Mouse (Mus musculus): ENCODE measurements around the gene Rasef. TPM values are rescaled to one million over a fixed set of nuclear protein-coding genes. Genes with fewer than 3 reads are reported as not detected.
A peak's percentile ranks its signal among the peaks of the same experiment; 100 is the strongest.

Gene Rasef
- 0.10 and 0.42 TPM in 2 replicates for polyA plus RNA-seq (2015; fragmentation: Nextera tagmentation; extraction: Ambion mirVana)

- peak within 1 kb of the TSS; percentile 62 for H3K9ac ChIP-seq (replicated peaks; ENCODE audit: low read depth, low read length)
- 5% methylated on average over 86 of the region's 87 CpGs for WGBS
- peaks cover 10% of the 10 kb centered on the region for H3K4me1 ChIP-seq (replicated peaks; ENCODE audit: control insufficient read depth, insufficient read depth, low read length)
- H3K4me3 ChIP-seq (replicated peaks; ENCODE audit: low read length), result peak within 1 kb of the TSS; percentile 63
- peak; percentile 86 for ATAC-seq
- no peak within 1 kb of the TSS for H3K27ac ChIP-seq (ENCODE audit: low read length)
- H3K9me3 ChIP-seq (ENCODE audit: control insufficient read depth, low read length), result no peaks in the 10 kb centered on the region
- H3K36me3 ChIP-seq (ENCODE audit: control insufficient read depth, insufficient read depth), result no peaks in the 10 kb centered on the region
- H3K4me2 ChIP-seq (ENCODE audit: low read length), result peak within 1 kb of the TSS; percentile 100
- H3K27me3 ChIP-seq (replicated peaks; ENCODE audit: control insufficient read depth, insufficient read depth, low read length), result peaks cover 5% of the 10 kb centered on the region
These were observed at the start of gene Rasef for GRCm38 (mm10) chr4:73790260-73791185. Rasef (minus strand) TSS chr4:73790994.

GRCm38 (mm10) chr4:73826587-73826986, 35.8 kb upstream of the Rasef start:
- Histone ChIP-seq H3K36me3 (ENCODE audit: control insufficient read depth, insufficient read depth) (no peaks in the 10 kb centered on the region), H3K4me2 (ENCODE audit: low read length) (no peak overlapping the region), H3K27me3 (replicated peaks; ENCODE audit: control insufficient read depth, insufficient read depth, low read length) (no peaks in the 10 kb centered on the region), H3K4me1 (replicated peaks; ENCODE audit: control insufficient read depth, insufficient read depth, low read length) (no peaks in the 10 kb centered on the region), H3K9ac (replicated peaks; ENCODE audit: low read depth, low read length) (no peak overlapping the region), H3K9me3 (ENCODE audit: control insufficient read depth, low read length) (no peaks in the 10 kb centered on the region), H3K4me3 (replicated peaks; ENCODE audit: low read length) (no peak overlapping the region), H3K27ac (ENCODE audit: low read length) (no peak overlapping the region)
- 89% methylated on average over 3 of the region's 3 CpGs for WGBS
- ATAC-seq, result no peak

DNA sequence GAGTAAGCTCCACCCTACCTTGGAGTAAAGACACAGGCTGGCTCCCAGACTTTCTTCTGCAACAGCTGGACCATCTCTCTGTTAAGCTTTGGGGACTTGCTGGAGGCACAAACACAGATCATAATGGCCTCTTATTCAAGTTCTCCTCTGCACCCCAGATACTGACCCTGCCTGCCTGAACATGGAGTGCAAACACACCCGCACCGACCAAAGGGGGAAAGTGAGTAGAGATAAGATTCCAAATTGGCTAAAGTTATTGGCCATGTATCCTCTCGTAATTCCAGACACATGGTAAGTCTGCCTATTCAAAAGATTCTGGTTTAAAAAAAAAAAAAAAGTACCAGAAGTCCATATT, 369 bp upstream of the Rasef start:
- no peaks in the 10 kb centered on the region for H3K9me3 ChIP-seq (ENCODE audit: control insufficient read depth, low read length)
- H3K4me1 ChIP-seq (replicated peaks; ENCODE audit: control insufficient read depth, insufficient read depth, low read length), result peaks cover 10% of the 10 kb centered on the region
- H3K4me2 ChIP-seq (ENCODE audit: low read length), result peak overlapping the region; percentile 100
- H3K9ac ChIP-seq (replicated peaks; ENCODE audit: low read depth, low read length), result peak overlapping the region; percentile 62
- no peaks in the 10 kb centered on the region for H3K36me3 ChIP-seq (ENCODE audit: control insufficient read depth, insufficient read depth)
- no peak for ATAC-seq
- peak overlapping the region; percentile 63 for H3K4me3 ChIP-seq (replicated peaks; ENCODE audit: low read length)
- H3K27me3 ChIP-seq (replicated peaks; ENCODE audit: control insufficient read depth, insufficient read depth, low read length), result peaks cover 5% of the 10 kb centered on the region
- 48% methylated on average over 3 of the region's 3 CpGs for WGBS
- no peak overlapping the region for H3K27ac ChIP-seq (ENCODE audit: low read length)

GRCm38 (mm10) chr4:73789534-73789933, 1.3 kb downstream of the Rasef start:
- Histone ChIP-seq H3K4me1 (replicated peaks; ENCODE audit: control insufficient read depth, insufficient read depth, low read length) (peaks cover 10% of the 10 kb centered on the region), H3K9ac (replicated peaks; ENCODE audit: low read depth, low read length) (no peak overlapping the region), H3K27me3 (replicated peaks; ENCODE audit: control insufficient read depth, insufficient read depth, low read length) (peaks cover 5% of the 10 kb centered on the region), H3K4me3 (replicated peaks; ENCODE audit: low read length) (no peak overlapping the region), H3K36me3 (ENCODE audit: control insufficient read depth, insufficient read depth) (no peaks in the 10 kb centered on the region), H3K9me3 (ENCODE audit: control insufficient read depth, low read length) (no peaks in the 10 kb centered on the region), H3K27ac (ENCODE audit: low read length) (no peak overlapping the region), H3K4me2 (ENCODE audit: low read length) (no peak overlapping the region)
- WGBS, result 63% methylated on average over 6 of the region's 6 CpGs
- ATAC-seq, result no peak

DNA sequence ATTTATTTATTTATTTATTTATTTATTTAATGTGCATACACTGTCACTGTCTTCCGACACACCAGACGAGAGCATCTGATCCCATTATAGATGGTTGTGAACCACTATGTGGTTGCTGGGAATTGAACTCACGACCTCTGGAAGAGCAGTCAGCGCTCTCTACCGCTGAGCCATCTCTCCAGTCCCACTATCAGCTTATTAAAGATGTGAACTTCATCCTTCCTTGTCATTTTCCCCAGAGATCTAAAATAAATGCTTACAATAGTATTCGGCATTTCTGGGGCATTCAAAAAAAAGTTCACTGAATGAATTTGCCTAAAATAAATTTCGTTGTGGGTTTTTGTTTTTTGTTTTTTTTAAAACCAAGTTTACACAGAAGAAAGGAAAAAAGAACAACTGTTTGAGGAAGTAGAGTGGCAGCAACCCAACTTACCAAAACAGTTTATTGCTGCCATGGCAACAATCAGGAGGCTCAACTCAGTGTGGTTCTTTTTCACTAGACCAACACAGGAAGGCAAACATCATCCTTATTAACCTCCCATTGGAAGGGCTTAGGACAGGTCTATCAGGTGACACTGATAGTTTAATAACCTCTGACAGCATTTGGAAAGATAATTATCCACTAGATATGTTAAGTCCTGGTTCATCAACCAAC, 2.6 kb downstream of the Rasef start:
- Histone ChIP-seq H3K36me3 (ENCODE audit: control insufficient read depth, insufficient read depth) (no peaks in the 10 kb centered on the region), H3K9ac (replicated peaks; ENCODE audit: low read depth, low read length) (no peak overlapping the region), H3K4me3 (replicated peaks; ENCODE audit: low read length) (no peak overlapping the region), H3K4me2 (ENCODE audit: low read length) (no peak overlapping the region), H3K27me3 (replicated peaks; ENCODE audit: control insufficient read depth, insufficient read depth, low read length) (peaks cover 5% of the 10 kb centered on the region), H3K4me1 (replicated peaks; ENCODE audit: control insufficient read depth, insufficient read depth, low read length) (peaks cover 10% of the 10 kb centered on the region), H3K27ac (ENCODE audit: low read length) (no peak overlapping the region), H3K9me3 (ENCODE audit: control insufficient read depth, low read length) (no peaks in the 10 kb centered on the region)
- 90% methylated on average over 7 of the region's 7 CpGs for WGBS
- ATAC-seq, result no peak

- H3K9ac ChIP-seq (replicated peaks; ENCODE audit: low read depth, low read length), result no peak overlapping the region
- H3K27ac ChIP-seq (ENCODE audit: low read length), result no peak overlapping the region
- no peaks in the 10 kb centered on the region for H3K9me3 ChIP-seq (ENCODE audit: control insufficient read depth, low read length)
- no peaks in the 10 kb centered on the region for H3K4me1 ChIP-seq (replicated peaks; ENCODE audit: control insufficient read depth, insufficient read depth, low read length)
- H3K4me3 ChIP-seq (replicated peaks; ENCODE audit: low read length), result no peak overlapping the region
- no peak for ATAC-seq
- no peaks in the 10 kb centered on the region for H3K27me3 ChIP-seq (replicated peaks; ENCODE audit: control insufficient read depth, insufficient read depth, low read length)
- H3K4me2 ChIP-seq (ENCODE audit: low read length), result no peak overlapping the region
- WGBS, result 97% methylated on average over 1 of the region's 1 CpGs
- H3K36me3 ChIP-seq (ENCODE audit: control insufficient read depth, insufficient read depth), result no peaks in the 10 kb centered on the region
These were observed 6.6 kb downstream of the Rasef start for GRCm38 (mm10) chr4:73784147-73784546.

DNA sequence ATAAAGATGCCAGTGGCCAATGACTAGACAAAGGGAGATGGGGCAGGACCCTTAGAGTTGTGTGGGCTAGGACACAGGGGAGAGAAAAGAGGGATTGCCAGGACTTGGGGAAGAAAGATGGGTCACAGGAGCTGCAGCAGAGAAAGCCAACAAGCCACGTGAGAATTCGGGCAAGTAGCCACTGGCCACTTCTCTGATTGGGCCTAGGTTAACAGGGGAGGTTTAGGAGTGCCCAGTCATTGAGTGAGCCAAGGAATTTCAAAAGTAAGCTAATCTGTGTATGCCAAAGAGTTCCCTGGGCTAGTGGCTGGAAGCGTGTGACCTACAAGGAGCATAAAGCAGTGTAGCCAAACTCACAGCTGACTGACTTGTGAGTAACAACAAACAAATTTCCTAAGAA, 9.7 kb downstream of the Rasef start:
- Histone ChIP-seq H3K4me1 (replicated peaks; ENCODE audit: control insufficient read depth, insufficient read depth, low read length) (no peaks in the 10 kb centered on the region), H3K27ac (ENCODE audit: low read length) (no peak overlapping the region), H3K9ac (replicated peaks; ENCODE audit: low read depth, low read length) (no peak overlapping the region), H3K27me3 (replicated peaks; ENCODE audit: control insufficient read depth, insufficient read depth, low read length) (no peaks in the 10 kb centered on the region), H3K4me3 (replicated peaks; ENCODE audit: low read length) (no peak overlapping the region), H3K9me3 (ENCODE audit: control insufficient read depth, low read length) (no peaks in the 10 kb centered on the region), H3K36me3 (ENCODE audit: control insufficient read depth, insufficient read depth) (no peaks in the 10 kb centered on the region), H3K4me2 (ENCODE audit: low read length) (no peak overlapping the region)
- ATAC-seq, result no peak
- WGBS, result 88% methylated on average over 3 of the region's 3 CpGs

- H3K27ac ChIP-seq (ENCODE audit: low read length), result no peak overlapping the region
- no peak overlapping the region for H3K4me3 ChIP-seq (replicated peaks; ENCODE audit: low read length)
- H3K4me2 ChIP-seq (ENCODE audit: low read length), result no peak overlapping the region
- no peak overlapping the region for H3K9ac ChIP-seq (replicated peaks; ENCODE audit: low read depth, low read length)
- no peaks in the 10 kb centered on the region for H3K36me3 ChIP-seq (ENCODE audit: control insufficient read depth, insufficient read depth)
- no peak for ATAC-seq
- no peaks in the 10 kb centered on the region for H3K27me3 ChIP-seq (replicated peaks; ENCODE audit: control insufficient read depth, insufficient read depth, low read length)
- WGBS, result 83% methylated on average over 2 of the region's 2 CpGs
- H3K4me1 ChIP-seq (replicated peaks; ENCODE audit: control insufficient read depth, insufficient read depth, low read length), result no peaks in the 10 kb centered on the region
- no peaks in the 10 kb centered on the region for H3K9me3 ChIP-seq (ENCODE audit: control insufficient read depth, low read length)
These were observed 15.5 kb downstream of the Rasef start for GRCm38 (mm10) chr4:73775266-73775665.

DNA sequence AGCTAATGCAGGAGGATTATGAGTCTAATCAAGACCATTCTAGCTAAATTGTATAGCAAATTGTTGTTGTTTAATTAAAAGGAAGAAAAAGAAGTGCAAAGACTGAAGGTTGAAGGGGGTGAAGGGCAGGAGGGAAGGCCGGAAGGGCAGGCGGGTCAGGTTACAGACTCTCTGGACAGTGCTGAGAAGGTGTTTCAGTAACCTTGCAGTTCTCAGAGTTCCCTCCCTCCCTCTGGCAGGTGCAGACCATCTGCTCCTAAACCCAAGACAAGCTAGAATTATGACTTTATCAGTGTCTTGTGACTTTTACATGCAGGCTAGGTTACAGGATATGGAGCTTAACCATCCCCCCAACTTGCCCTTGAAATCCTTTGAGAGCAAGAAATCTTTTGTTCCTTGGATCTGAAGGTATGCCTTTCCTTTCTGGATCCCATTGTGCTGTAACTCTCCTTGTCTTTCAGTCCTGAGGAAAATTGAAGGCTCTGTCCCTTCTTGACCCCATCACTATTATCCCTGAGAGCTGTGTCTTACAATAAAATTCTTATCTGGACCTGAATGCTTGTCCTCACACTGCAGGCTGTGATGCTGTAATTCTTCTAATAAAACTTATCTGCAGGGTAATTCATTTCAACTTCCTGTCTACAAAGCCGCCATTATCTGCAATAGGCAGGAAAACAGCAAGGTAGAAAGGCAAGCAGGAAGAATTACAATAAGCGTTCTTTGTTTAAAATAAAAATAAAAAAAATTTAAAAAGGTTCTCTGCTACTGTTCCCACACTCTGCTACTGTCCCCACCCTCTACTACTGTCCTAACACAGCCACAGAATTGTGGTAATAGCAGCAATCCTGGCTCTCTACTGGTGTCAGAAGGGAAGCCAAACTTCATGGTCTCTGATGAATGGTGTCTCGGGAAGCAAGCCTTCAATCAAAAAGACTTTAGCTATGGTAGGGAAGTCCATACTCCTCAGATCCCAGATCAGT, 16.7 kb downstream of the Rasef start:
- 64% methylated on average over 5 of the region's 5 CpGs for WGBS
- Histone ChIP-seq H3K4me2 (ENCODE audit: low read length) (no peak overlapping the region), H3K4me1 (replicated peaks; ENCODE audit: control insufficient read depth, insufficient read depth, low read length) (no peaks in the 10 kb centered on the region), H3K27ac (ENCODE audit: low read length) (no peak overlapping the region), H3K9me3 (ENCODE audit: control insufficient read depth, low read length) (no peaks in the 10 kb centered on the region), H3K27me3 (replicated peaks; ENCODE audit: control insufficient read depth, insufficient read depth, low read length) (no peaks in the 10 kb centered on the region), H3K36me3 (ENCODE audit: control insufficient read depth, insufficient read depth) (no peaks in the 10 kb centered on the region), H3K9ac (replicated peaks; ENCODE audit: low read depth, low read length) (no peak overlapping the region), H3K4me3 (replicated peaks; ENCODE audit: low read length) (no peak overlapping the region)
- ATAC-seq, result no peak

Data from forebrain, embryonic 16.5 days (tissue).